Mouse (Mus musculus) heart, adult 10 weeks (tissue): ENCODE results near the gene Ggt1. TPM values are rescaled to one million over a fixed set of nuclear protein-coding genes. Genes with fewer than 3 reads are reported as not detected.

Source experiments
- polyA plus RNA-seq: library from polyadenylated mRNA; stranded (reverse); fragments of 350-450 nt; fragmentation: Illumina TruSeq; extraction: RNeasy Lipid Tissue Mini Kit (QIAGEN cat#74804); gene quantifications from one replicate; pipeline ENCODE4 v1.2.3, GENCODE M21; 2014; ENCODE audit warnings: low read depth, low replicate concordance

Gene Ggt1
- polyA plus RNA-seq = not detected

GRCm38 (mm10) chr10:75561071-75561654 is at the start of gene Ggt1:
Ggt1 (plus strand) TSS chr10:75561604.

GRCm38 (mm10) chr10:75517073-75517757 is 44.2 kb upstream of the Ggt1 start, which contains the start of gene Snrpd3:
Snrpd3 (plus strand) TSS chr10:75517551.

GRCm38 (mm10) chr10:75517758-75518143 is 43.7 kb upstream of the Ggt1 start, which contains the start of gene Gucd1:
Gucd1 (minus strand) TSS chr10:75517972.

GRCm38 (mm10) chr10:75559676-75560548 is 1.5 kb upstream of the Ggt1 start, which contains the start of gene Lrrc75b:
Lrrc75b (minus strand) TSS chr10:75560330.

GRCm38 (mm10) chr10:75589129-75589528 is 27.7 kb downstream of the Ggt1 start, which contains the start of gene Ggt5:
Ggt5 (plus strand) TSS chr10:75589340.

Other genes starting within 250 kb of the Ggt1 start
- 6.6 TPM for gene Adora2a, start 244.7 kb upstream of the Ggt1 start, polyA plus RNA-seq
- gene Upb1, start 160.5 kb upstream of the Ggt1 start, polyA plus RNA-seq = 0.76 TPM
- gene Snrpd3, start 44.1 kb upstream of the Ggt1 start, polyA plus RNA-seq = 83.8 TPM
- gene Gucd1, start 43.6 kb upstream of the Ggt1 start, polyA plus RNA-seq = 39.0 TPM
- gene Lrrc75b, start 1.3 kb upstream of the Ggt1 start, polyA plus RNA-seq = 1.2 TPM
- 6.0 TPM for gene Ggt5, start 27.7 kb downstream of the Ggt1 start, polyA plus RNA-seq
- 2.1 TPM for gene Susd2, start 82.4 kb downstream of the Ggt1 start, polyA plus RNA-seq
- 16.5 TPM for gene Cabin1, start 202.7 kb downstream of the Ggt1 start, polyA plus RNA-seq
- gene Ddt, start 211.8 kb downstream of the Ggt1 start, polyA plus RNA-seq = 148 TPM
- not detected for gene Gm20441, start 219.3 kb downstream of the Ggt1 start, polyA plus RNA-seq
- 4.7 TPM for gene Gstt3, start 219.8 kb downstream of the Ggt1 start, polyA plus RNA-seq
- gene Gstt1, start 237.0 kb downstream of the Ggt1 start, polyA plus RNA-seq = 37.9 TPM